Mouse (Mus musculus) ES-E14 (cell line): Measurements from ENCODE around the gene Tmem45a. TPM values are rescaled to one million over a fixed set of nuclear protein-coding genes. Genes with fewer than 3 reads are reported as not detected.

Experiments
- DNase-seq: peaks from one replicate; pipeline ENCODE4 v3.0.0-alpha.2; 2013; ENCODE audit warnings: low read depth, low spot score
- H3K27ac ChIP-seq: 2 replicates; pipeline ENCODE4 v1.5.1; 2012; ENCODE audit warnings: low read depth, mild to moderate bottlenecking, low read length, moderate library complexity, mixed read lengths; ENCODE audit not compliant: poor library complexity, insufficient read depth, severe bottlenecking
- H3K36me3 ChIP-seq: 2 replicates; pipeline ENCODE4 v1.6.1; 2012; ENCODE audit warnings: mild to moderate bottlenecking, low read length, moderate library complexity, mixed read lengths; ENCODE audit not compliant: control insufficient read depth, poor library complexity, insufficient read depth, severe bottlenecking
- H3K4me1 ChIP-seq, 2 experiments: fragments of 150-350 bp in 1 of 2; sonication (generic) in 1 of 2; 2 replicates each; pipeline ENCODE4 v1.6.1; 2012; ENCODE audit warnings: low read length in 2 of 2, mild to moderate bottlenecking in 1 of 2, mixed read lengths in 1 of 2; ENCODE audit not compliant: control insufficient read depth in 2 of 2, insufficient read depth in 2 of 2, poor library complexity in 1 of 2
- H3K4me3 ChIP-seq, 2 experiments: fragments of 150-350 bp in 1 of 2; sonication (generic) in 1 of 2; 2 replicates each; pipeline ENCODE4 v1.5.1; 2012; ENCODE audit warnings: low read length in 2 of 2, low read depth in 1 of 2, mild to moderate bottlenecking in 1 of 2, mixed read lengths in 1 of 2; ENCODE audit not compliant: insufficient read depth in 1 of 2, poor library complexity in 1 of 2, severe bottlenecking in 1 of 2
- H3K9ac ChIP-seq: 2 replicates; pipeline ENCODE4 v1.6.1; 2012; ENCODE audit warnings: low read depth, mild to moderate bottlenecking, low read length, mixed read lengths; ENCODE audit not compliant: poor library complexity, insufficient read depth, severe bottlenecking
- H3K9me3 ChIP-seq: fragments of 150-350 bp; sonication (generic); 2 replicates; pipeline ENCODE4 v1.6.1; 2012; ENCODE audit warnings: low read depth, mild to moderate bottlenecking, low read length; ENCODE audit not compliant: control insufficient read depth, insufficient read depth
- CHD2 ChIP-seq: IDR thresholded peaks from 2 replicates; pipeline ENCODE4 v1.6.1; 2014; ENCODE audit warnings: mild to moderate bottlenecking, low read depth, low read length, inconsistent platforms
- HCFC1 ChIP-seq: IDR thresholded peaks from 2 replicates; pipeline ENCODE4 v1.6.1; 2012; ENCODE audit warnings: low read length, inconsistent platforms, borderline replicate concordance; ENCODE audit not compliant: insufficient read depth
- MAFK ChIP-seq: IDR thresholded peaks from 2 replicates; pipeline ENCODE4 v1.6.1; 2014; ENCODE audit warnings: mild to moderate bottlenecking, low read depth, low read length, inconsistent platforms; ENCODE audit not compliant: insufficient read depth
- ZC3H11A ChIP-seq: IDR thresholded peaks from 2 replicates; pipeline ENCODE4 v1.6.1; 2012; ENCODE audit warnings: low read depth, mild to moderate bottlenecking, inconsistent platforms, low read length, borderline replicate concordance
- ZNF384 ChIP-seq: IDR thresholded peaks from 2 replicates; pipeline ENCODE4 v1.6.1; 2012; ENCODE audit warnings: low read depth, low read length, inconsistent platforms
- in situ Hi-C, 2 experiments: fragments of 600-800 bp; cut with MboI; formaldehyde crosslinking; loops; one replicate each; pipeline ENCODE4 v1.15.1; 2025; ENCODE audit warnings: low sequenced_read_pairs in 2 of 2, inconsistent platforms in 1 of 2; ENCODE audit not compliant: unreplicated experiment in 2 of 2
- total RNA-seq: library from RNA; depleted of rRNA; stranded (reverse); fragments of 300-350 nt; gene quantifications from 2 replicates; pipeline ENCODE4 v1.2.3, GENCODE M21; 2012

Tmem45a gene
- total RNA-seq, 1 experiment: 13.8 TPM

DNA sequence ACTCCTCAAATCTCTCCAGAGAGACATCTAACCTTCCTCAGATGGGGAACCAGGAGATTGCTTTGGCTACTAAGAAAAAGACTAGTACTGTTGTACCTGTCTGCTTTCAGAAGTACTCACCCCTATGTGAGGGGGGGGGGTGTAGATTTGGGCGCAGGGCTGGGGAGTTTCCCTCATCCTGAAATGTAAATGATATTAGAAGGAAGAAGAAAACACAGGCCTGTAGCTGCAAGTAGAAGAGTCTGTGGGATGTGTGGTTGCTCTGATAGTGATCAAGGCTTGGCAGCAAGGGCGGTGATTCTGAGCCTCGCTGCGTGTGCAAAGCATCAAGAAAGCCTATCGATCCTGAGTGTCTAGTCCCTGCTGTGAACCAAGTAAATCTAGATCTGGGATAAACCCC is 43.0 kb downstream of the Tmem45a start:
- DNase-seq: no peak
- TF ChIP-seq ZNF384 (no peak), ZC3H11A (no peak), HCFC1 (no peak), CHD2 (no peak), MAFK (no peak)
- no peak overlapping the region for H3K4me3 ChIP-seq
- no peaks in the 10 kb centered on the region for H3K4me1 ChIP-seq
- no peak overlapping the region for H3K9ac ChIP-seq
- H3K27ac ChIP-seq: no peak overlapping the region
- no peaks in the 10 kb centered on the region for H3K36me3 ChIP-seq
- no peaks in the 10 kb centered on the region for H3K9me3 ChIP-seq
- in situ Hi-C loops: no loop called here

DNA sequence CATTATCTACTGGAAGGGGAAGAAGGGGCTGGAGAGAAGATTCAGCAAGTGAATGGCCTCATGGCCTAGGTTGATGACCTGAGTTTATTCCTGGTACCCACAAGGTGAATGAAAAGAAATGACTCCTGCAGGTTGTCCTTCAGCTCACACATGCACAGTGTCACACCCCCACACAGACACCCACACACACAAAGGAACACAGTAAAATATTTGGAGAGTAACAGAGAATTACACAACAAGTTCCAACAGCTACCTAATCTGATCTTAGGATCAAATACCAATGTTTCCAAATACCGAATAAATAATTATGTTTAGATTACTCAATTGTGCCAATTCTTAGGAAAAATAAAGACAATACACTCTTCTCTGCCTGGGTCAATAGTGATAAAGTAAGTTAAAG is 52.7 kb downstream of the Tmem45a start:
- no peaks in the 10 kb centered on the region for H3K36me3 ChIP-seq
- no peaks in the 10 kb centered on the region for H3K4me1 ChIP-seq
- H3K4me3 ChIP-seq: no peak overlapping the region
- TF ChIP-seq ZNF384 (no peak), CHD2 (no peak), MAFK (no peak), ZC3H11A (no peak), HCFC1 (no peak)
- H3K9me3 ChIP-seq: no peaks in the 10 kb centered on the region
- H3K9ac ChIP-seq: no peak overlapping the region
- H3K27ac ChIP-seq: no peak overlapping the region
- no peak for DNase-seq
- in situ Hi-C loops: no loop called here

DNA sequence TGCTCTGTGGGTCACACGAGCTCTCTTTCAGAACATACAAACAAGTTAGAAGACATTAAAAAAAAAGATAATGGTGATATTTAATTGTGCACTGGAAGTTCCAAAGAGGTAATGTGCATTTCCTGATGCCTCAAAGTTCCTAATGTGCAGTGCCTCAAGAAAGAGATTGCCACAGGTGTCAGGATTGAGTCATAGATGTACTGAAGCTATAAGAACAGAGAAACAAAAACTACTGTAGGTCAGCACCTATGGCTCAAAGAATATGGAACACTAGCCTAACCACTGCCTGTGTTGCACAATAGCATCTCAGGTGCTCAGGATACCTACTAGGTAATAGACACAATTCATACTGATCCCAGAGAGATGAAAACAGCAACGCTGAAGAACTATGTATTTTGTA is 54.0 kb downstream of the Tmem45a start:
- Histone ChIP-seq H3K9me3 (no peaks in the 10 kb centered on the region), H3K4me3 (no peak overlapping the region), H3K9ac (no peak overlapping the region), H3K36me3 (no peaks in the 10 kb centered on the region), H3K4me1 (no peaks in the 10 kb centered on the region), H3K27ac (no peak overlapping the region)
- no peak for DNase-seq
- TF ChIP-seq HCFC1: no peak
- TF ChIP-seq MAFK: no peak
- TF ChIP-seq ZNF384: no peak
- in situ Hi-C loops: no loop called here

DNA sequence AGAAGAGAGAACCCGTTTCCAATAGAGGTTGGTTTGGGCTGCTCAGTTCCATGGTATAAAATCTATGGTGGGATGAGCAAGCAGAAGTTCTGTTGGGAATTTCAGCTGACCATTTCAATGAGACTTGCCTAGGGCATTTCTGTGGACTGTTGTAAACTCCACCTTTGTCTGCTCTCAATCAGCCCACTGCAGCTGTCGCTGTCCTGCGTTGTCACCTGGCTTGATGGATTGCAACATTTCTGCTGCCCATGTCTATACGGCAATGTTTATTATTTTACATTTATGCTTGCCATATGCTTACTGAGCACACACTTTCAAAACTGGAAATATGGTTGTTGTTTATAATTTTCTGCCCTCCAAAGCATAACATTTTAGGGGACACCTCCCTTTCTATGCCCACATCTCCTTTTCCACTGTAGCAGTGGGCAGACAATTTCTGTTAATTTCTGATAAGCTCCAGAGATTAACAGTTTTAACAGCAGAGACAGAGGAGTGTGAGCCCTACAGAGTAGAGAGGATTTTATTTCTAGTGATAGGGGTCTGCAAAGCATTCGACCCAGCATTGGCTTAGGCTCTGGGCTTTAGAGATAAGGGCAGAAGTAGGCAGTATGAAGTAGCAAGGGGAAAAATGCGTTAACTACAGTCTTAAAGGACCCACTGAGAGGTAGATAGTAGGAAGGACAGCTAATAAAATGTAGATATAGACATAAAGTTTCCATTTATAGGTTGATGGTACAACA is 84.4 kb downstream of the Tmem45a start:
- no peak for TF ChIP-seq CHD2
- no peak for TF ChIP-seq ZC3H11A
- no peak for TF ChIP-seq MAFK
- TF ChIP-seq HCFC1: no peak
- TF ChIP-seq ZNF384: no peak
- H3K36me3 ChIP-seq: no peaks in the 10 kb centered on the region
- no peak overlapping the region for H3K4me3 ChIP-seq
- H3K4me1 ChIP-seq: 0 out of 4 replicates have a peak, but pooled peaks cover 0 to 4% of the 10 kb centered on the region in 2 experiments
- no peak for DNase-seq
- no peaks in the 10 kb centered on the region for H3K9me3 ChIP-seq
- H3K27ac ChIP-seq: no peak overlapping the region
- no peak overlapping the region for H3K9ac ChIP-seq
- in situ Hi-C loops: loop anchor here in 1 of 2 experiments (10.0 kb wide), 1 partner anchor 113 kb away; no protein-coding TSS in a partner anchor

DNA sequence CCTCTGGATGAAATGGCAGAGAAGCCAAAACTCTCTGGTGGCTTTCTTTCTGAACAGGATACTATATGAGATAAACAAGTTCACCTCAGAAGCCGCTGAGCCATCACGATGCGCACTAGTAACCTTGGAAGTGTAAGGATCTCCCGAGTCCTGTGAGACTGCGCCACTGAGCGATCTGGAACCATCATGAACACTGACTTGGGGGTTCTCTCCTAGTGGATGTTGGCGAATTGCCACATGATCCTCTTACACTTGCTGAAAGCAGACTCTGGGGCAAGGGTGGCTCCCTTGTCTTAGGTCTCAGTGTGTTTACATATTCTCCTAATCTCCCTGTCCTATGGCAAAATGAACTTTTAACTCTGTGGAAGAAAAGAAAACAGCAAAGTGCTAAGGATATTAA is 85.0 kb downstream of the Tmem45a start:
- H3K9me3 ChIP-seq: no peaks in the 10 kb centered on the region
- H3K4me3 ChIP-seq: no peak overlapping the region
- 0 out of 4 replicates have a peak, but pooled peaks cover 0 to 4% of the 10 kb centered on the region in 2 experiments for H3K4me1 ChIP-seq
- H3K36me3 ChIP-seq: no peaks in the 10 kb centered on the region
- H3K27ac ChIP-seq: no peak overlapping the region
- no peak overlapping the region for H3K9ac ChIP-seq
- TF ChIP-seq HCFC1 (no peak), CHD2 (no peak), ZC3H11A (no peak), ZNF384 (no peak), MAFK (no peak)
- in situ Hi-C loops: loop anchor here in 1 of 2 experiments (10.0 kb wide), 1 partner anchor 114 kb away; no protein-coding TSS in a partner anchor
- no peak for DNase-seq
